Mouse (Mus musculus) liver, adult 2 months (tissue): Measurements from ENCODE around the gene Sds. TPM values are rescaled to one million over a fixed set of nuclear protein-coding genes. Genes with fewer than 3 reads are reported as not detected.

ENCODE experiments used
- DNase-seq: peaks from one replicate; pipeline ENCODE4 v3.0.0-alpha.2; 2011; ENCODE audit warnings: low read depth, low spot score; ENCODE audit errors: extremely low read depth
- H3K27ac ChIP-seq: fragments of 200-500 bp; replicated peaks from 2 replicates; pipeline ENCODE4 v1.5.1; 2012; ENCODE audit warnings: low read depth, mild to moderate bottlenecking, control low read depth, inconsistent platforms, low read length; ENCODE audit not compliant: insufficient read depth
- H3K27me3 ChIP-seq: fragments of 200-500 bp; 2 replicates; pipeline ENCODE4 v1.6.1; 2012; ENCODE audit warnings: mild to moderate bottlenecking, moderate library complexity, low read length, inconsistent platforms; ENCODE audit not compliant: control insufficient read depth, insufficient read depth
- H3K36me3 ChIP-seq: fragments of 200-500 bp; 2 replicates; pipeline ENCODE4 v1.6.1; 2012; ENCODE audit warnings: low read length, inconsistent platforms; ENCODE audit not compliant: control insufficient read depth, insufficient read depth
- H3K4me1 ChIP-seq: fragments of 200-500 bp; 2 replicates; pipeline ENCODE4 v1.6.1; 2011; ENCODE audit warnings: low read length; ENCODE audit not compliant: control insufficient read depth, insufficient read depth
- H3K4me3 ChIP-seq: fragments of 200-500 bp; 2 replicates; pipeline ENCODE4 v1.5.1; 2011; ENCODE audit warnings: low read depth, mild to moderate bottlenecking, control low read depth, low read length, moderate library complexity; ENCODE audit not compliant: insufficient read depth
- H3K79me2 ChIP-seq: fragments of 200-500 bp; 2 replicates; pipeline ENCODE4 v1.6.1; 2012; ENCODE audit warnings: inconsistent platforms, mild to moderate bottlenecking, low read length, moderate library complexity; ENCODE audit not compliant: control insufficient read depth, insufficient read depth
- H3K9ac ChIP-seq: fragments of 200-500 bp; 2 replicates; pipeline ENCODE4 v1.6.1; 2012; ENCODE audit warnings: low read depth, mild to moderate bottlenecking, control low read depth, inconsistent platforms, low read length
- CTCF ChIP-seq: fragments of 200-500 bp; IDR thresholded peaks from 2 replicates; pipeline ENCODE4 v1.5.1; 2011; ENCODE audit warnings: low read depth, low read length, control low read depth
- POLR2A ChIP-seq: fragments of 200-500 bp; IDR thresholded peaks from 2 replicates; pipeline ENCODE4 v1.6.1; 2011; ENCODE audit warnings: low read length, control low read depth; ENCODE audit not compliant: insufficient read depth; ENCODE audit errors: extremely low read depth
- WGBS: fragments of 180-500 bp; shearing (Covaris S2); methylation state at CpG from one replicate; pipeline ENCODE4 v1.1.7; 2018; 5-methylcytosine and 5-hydroxymethylcytosine counted together
- polyA plus RNA-seq: library from polyadenylated mRNA; depleted of rRNA; stranded (reverse); fragments of >200 nt; gene quantifications from 2 replicates; pipeline ENCODE4 v1.2.3, GENCODE M21; 2012
- total RNA-seq: library from RNA; depleted of rRNA; stranded (reverse); fragments of >200 nt; gene quantifications from 2 replicates; pipeline ENCODE4 v1.2.3, GENCODE M21; 2014

Gene Sds
- total and polyA plus RNA-seq, 2 experiments = 410 to 648 TPM

- Histone ChIP-seq H3K9ac (no peak overlapping the region), H3K4me1 (peaks cover 7% of the 10 kb centered on the region; the same call in 1 of the 2 replicates), H3K27me3 (no peaks in the 10 kb centered on the region), H3K27ac (no peak overlapping the region), H3K79me2 (peaks cover 9% of the 10 kb centered on the region; the same call in 1 of the 2 replicates), H3K36me3 (no peaks in the 10 kb centered on the region), H3K4me3 (no peak overlapping the region)
- 72% methylated on average over 4 of the region's 4 CpGs for WGBS
- no peak for DNase-seq
- TF ChIP-seq CTCF (no peak), POLR2A (no peak)
Measured at GRCm38 (mm10) chr5:120507311-120507710, 31.0 kb downstream of the Sds start.

DNA sequence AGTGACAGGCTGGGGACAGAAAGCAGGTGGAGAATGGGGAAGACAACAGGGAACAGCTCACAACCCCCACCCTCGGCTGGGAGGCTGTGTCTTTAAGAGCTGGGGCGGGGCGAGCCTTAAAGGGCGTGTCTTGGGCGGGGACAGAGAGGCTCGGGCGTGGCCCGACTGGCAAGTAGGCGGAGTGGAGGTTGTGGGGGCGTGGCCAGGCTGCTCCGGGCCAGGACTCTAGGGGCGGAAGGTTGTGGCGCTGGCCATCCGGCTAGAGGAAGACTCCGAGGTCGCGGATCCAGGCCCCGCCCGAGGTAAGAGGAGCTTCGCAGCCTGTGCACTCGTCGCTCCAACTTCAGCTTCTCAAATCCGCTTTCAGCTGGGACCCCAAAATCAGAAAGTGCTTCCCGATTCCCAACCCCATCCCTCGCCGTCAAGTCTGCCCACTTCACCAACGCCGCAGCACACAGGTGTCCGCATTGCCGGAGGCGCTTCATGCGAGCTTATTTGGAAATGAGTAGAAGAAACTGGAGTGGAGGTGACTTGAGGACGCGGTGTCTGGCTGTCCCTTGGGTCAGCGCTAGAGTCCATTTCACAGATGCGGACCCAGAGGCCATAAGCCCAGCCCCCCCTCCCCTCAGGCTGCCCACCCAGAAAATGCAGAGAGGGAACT, 34.8 kb downstream of the Sds start, which contains the start of gene Slc8b1:
TSS of gene Slc8b1 (plus strand) at position 187 of the 661 bp plus-strand sequence.
- H3K4me3 ChIP-seq = peak within 1 kb of the TSS; percentile 96
- TF ChIP-seq POLR2A (peak; percentile 95), CTCF (no peak)
- peak within 1 kb of the TSS; percentile 99 for H3K27ac ChIP-seq
- DNase-seq = peak; percentile 86
- peaks cover 3% of the 10 kb centered on the region; the same call in 1 of the 2 replicates for H3K79me2 ChIP-seq
- H3K27me3 ChIP-seq = no peaks in the 10 kb centered on the region
- no peaks in the 10 kb centered on the region for H3K36me3 ChIP-seq
- peaks cover 25% of the 10 kb centered on the region for H3K4me1 ChIP-seq
- peak within 1 kb of the TSS; percentile 96 for H3K9ac ChIP-seq
- under 1% methylated on average over 36 of the region's 36 CpGs for WGBS

DNA sequence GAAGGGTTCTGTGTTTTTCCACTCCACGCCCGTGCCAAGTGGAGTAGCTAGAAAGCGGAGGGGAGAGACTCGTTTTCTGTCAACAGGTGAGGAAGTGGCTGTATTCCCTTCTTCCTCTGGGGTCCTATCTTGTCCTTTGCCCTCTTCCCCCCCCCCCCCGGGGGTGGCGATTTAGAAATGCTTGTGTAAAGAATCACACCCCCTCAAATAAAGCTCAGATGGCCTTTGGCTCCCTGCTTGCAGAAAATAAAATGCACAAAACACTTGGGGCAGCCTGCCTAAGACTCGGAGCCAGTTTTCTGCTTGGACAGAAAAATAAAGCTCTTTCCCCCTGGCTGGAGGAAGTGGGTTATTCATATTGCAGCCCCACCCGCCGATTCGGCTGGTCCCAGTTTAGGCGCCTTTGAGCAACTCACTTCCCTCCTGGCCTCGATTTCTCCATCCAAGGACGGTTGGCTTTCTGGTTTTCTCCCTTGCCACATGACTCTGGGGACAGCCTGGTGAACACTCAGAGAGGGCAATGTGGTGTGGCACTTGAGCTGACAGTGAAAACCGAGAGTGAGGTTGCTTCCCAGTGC, 35.4 kb downstream of the Sds start:
- DNase-seq = peak; percentile 72
- Histone ChIP-seq H3K27me3 (no peaks in the 10 kb centered on the region), H3K4me3 (peak overlapping the region; percentile 96), H3K79me2 (peaks cover 3% of the 10 kb centered on the region; the same call in 1 of the 2 replicates), H3K4me1 (peaks cover 27% of the 10 kb centered on the region), H3K27ac (peak overlapping the region; percentile 99), H3K36me3 (no peaks in the 10 kb centered on the region), H3K9ac (peak overlapping the region; percentile 96)
- WGBS = 2% methylated on average over 14 of the region's 14 CpGs
- TF ChIP-seq CTCF = no peak

- Histone ChIP-seq H3K27ac (peak overlapping the region; percentile 99), H3K36me3 (no peaks in the 10 kb centered on the region), H3K79me2 (peaks cover 11% of the 10 kb centered on the region), H3K4me3 (peak overlapping the region; percentile 38), H3K9ac (peak overlapping the region; percentile 50), H3K27me3 (no peaks in the 10 kb centered on the region), H3K4me1 (peaks cover 39% of the 10 kb centered on the region)
- TF ChIP-seq POLR2A (no peak), CTCF (no peak)
- 35% methylated on average over 15 of the region's 15 CpGs for WGBS
- DNase-seq = peak; percentile 49
Measured at GRCm38 (mm10) chr5:120512911-120513555, 36.7 kb downstream of the Sds start.

- Histone ChIP-seq H3K4me3 (no peak overlapping the region), H3K36me3 (no peaks in the 10 kb centered on the region; the same call in 1 of the 2 replicates), H3K27ac (peak overlapping the region; percentile 99), H3K27me3 (no peaks in the 10 kb centered on the region), H3K79me2 (peaks cover 11% of the 10 kb centered on the region), H3K9ac (peak overlapping the region; percentile 32; the same call in 1 of the 2 replicates), H3K4me1 (peaks cover 39% of the 10 kb centered on the region)
- 17% methylated on average over 9 of the region's 9 CpGs for WGBS
- peak; percentile 98 for DNase-seq
- TF ChIP-seq CTCF = no peak
- TF ChIP-seq POLR2A = no peak
Measured at GRCm38 (mm10) chr5:120514031-120514677, 37.8 kb downstream of the Sds start.
